16 mouse cellular contexts compared by ENCODE assay signal in the genomic region with DNA sequence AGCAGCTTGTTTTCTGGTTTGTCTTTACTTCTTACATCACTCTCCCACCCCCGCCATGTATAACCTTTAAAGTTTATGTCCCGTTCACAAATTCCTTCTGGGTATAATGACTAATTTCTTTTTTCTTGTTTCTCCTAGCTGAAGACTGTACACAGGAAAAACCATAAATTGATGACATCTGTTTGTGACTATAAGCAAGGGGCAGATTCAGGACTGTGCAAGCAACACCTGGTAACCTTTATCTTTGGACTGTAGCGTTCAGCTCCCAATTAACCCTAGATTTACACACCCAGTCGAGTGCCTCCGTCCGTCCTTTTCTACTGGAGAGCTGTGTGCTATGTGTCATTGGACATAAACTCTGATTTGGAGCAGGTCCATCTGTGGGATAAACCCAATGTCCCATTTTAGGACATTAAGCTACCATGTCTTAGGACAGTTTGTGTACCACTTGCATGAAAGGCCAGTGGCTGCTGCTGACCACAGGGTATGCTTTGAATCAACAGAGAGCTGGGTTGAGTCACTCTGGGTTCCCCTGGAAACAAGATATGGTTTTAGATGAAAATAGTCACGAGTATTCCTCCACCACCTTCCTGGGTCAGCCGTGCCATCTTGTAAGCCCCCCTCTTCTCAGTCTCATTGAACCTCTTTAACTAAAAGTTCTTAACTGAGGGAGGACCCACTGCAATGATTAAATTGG.
DNase-seq lines count a peak whose midpoint lies in the region; TF ChIP-seq lines count a peak whose summit lies in the region.
"Had no signal": no experiment of that assay in that cellular context is flagged by ENCODE, and none has a peak within 500 bp of the region (broad histone marks: within the 10 kb centered on the region; RNA-seq: fewer than 3 reads in every experiment).

No protein-coding gene starts in this region.

- no peak overlapping the region for H3K27ac ChIP-seq in CH12.LX (ENCODE audit: insufficient read depth, low read depth)
- peak overlapping the region; percentile 59; the same call in 1 of the 2 replicates for H3K27ac ChIP-seq in embryonic fibroblast, embryonic 13.5 days (ENCODE audit: insufficient read depth, low read length)
- no peak overlapping the region for H3K27ac ChIP-seq in forebrain, embryonic 10.5 days
- H3K27ac ChIP-seq: embryonic facial prominence, embryonic 12.5 days; forebrain, embryonic 13.5 days; heart, embryonic 13.5 days; hindbrain, embryonic 15.5 days had no signal

- H3K4me1 ChIP-seq in CH12.LX (ENCODE audit: control insufficient read depth in 1 of 2, insufficient read depth in 2 of 2) = peaks cover under 1 to 5% of the 10 kb centered on the region in 2 experiments; a peak in 2 of 4 replicates
- peaks cover 3% of the 10 kb centered on the region; the same call in 1 of the 2 replicates for H3K4me1 ChIP-seq in embryonic fibroblast, embryonic 13.5 days (ENCODE audit: control insufficient read depth, insufficient read depth, low read length)
- no peaks in the 10 kb centered on the region for H3K4me1 ChIP-seq in forebrain, embryonic 10.5 days
- H3K4me1 ChIP-seq: embryonic facial prominence, embryonic 12.5 days; forebrain, embryonic 13.5 days; heart, embryonic 13.5 days had no signal

- no peak for TF ChIP-seq EP300 in CH12.LX (IDR thresholded peaks at IDR 0.05; ENCODE audit: low read length)

- dilution Hi-C loops in CH12.LX (cut with MboI; ENCODE audit: extremely low pct_ligation_motif_present, extremely low pct_unique_long_range_greater_than_20kb, low sequenced_read_pairs) = no loop called here

- in situ Hi-C loops in CH12.LX (cut with MboI; ENCODE audit: low pct_ligation_motif_present, low pct_unique_long_range_greater_than_20kb, low sequenced_read_pairs) = no loop called here

- no peak for TF ChIP-seq POLR2A in CH12.LX (IDR thresholded peaks at IDR 0.05; ENCODE audit: low read depth, low read length)
- TF ChIP-seq POLR2A in embryonic fibroblast, embryonic 13.5 days (IDR thresholded peaks at IDR 0.05; ENCODE audit: low read depth, low read length) = no peak

- DNase-seq in testis, postnatal 10 days (ENCODE audit: low spot score) = peak; percentile 7
- DNase-seq in testis, postnatal 14 days (ENCODE audit: low spot score) = no peak
- DNase-seq in CH12.LX (ENCODE audit: extremely low read depth) = no peak
- DNase-seq in right cerebral cortex, postnatal 4 days = no peak
- DNase-seq in forebrain, embryonic 10.5 days (ENCODE audit: extremely low spot score, low spot score) = no peak
- DNase-seq: adrenal gland, postnatal 14 days; cerebellum, adult 18-20 months; cerebellum, adult 9-11 months; forebrain, postnatal 0 days; gastrocnemius, postnatal 14 days; heart, postnatal 36 days had no signal

- no peak for TF ChIP-seq CTCF in CH12.LX (conservative IDR thresholded peaks at IDR 0.05 in 1 of 2, IDR thresholded peaks at IDR 0.05 in 1 of 2; ENCODE audit: low read depth in 2 of 2, low read length in 2 of 2)
- no peak for TF ChIP-seq CTCF in embryonic fibroblast, embryonic 13.5 days (IDR thresholded peaks at IDR 0.05; ENCODE audit: borderline replicate concordance, insufficient read depth, low read length)

- H3K36me3 ChIP-seq in CH12.LX (replicated peaks in 1 of 2; ENCODE audit: control insufficient read depth in 1 of 2, insufficient read depth in 1 of 2, low read length in 1 of 2) = no peaks in the 10 kb centered on the region
- no peaks in the 10 kb centered on the region for H3K36me3 ChIP-seq in forebrain, embryonic 10.5 days (replicated peaks)
- H3K36me3 ChIP-seq: embryonic facial prominence, embryonic 12.5 days; heart, embryonic 13.5 days; hindbrain, embryonic 15.5 days had no signal

- no peaks in the 10 kb centered on the region for H3K9me3 ChIP-seq in CH12.LX (replicated peaks; ENCODE audit: low read length)
- no peaks in the 10 kb centered on the region for H3K9me3 ChIP-seq in forebrain, embryonic 10.5 days
- H3K9me3 ChIP-seq: embryonic facial prominence, embryonic 12.5 days; forebrain, embryonic 13.5 days; heart, embryonic 13.5 days; hindbrain, embryonic 15.5 days had no signal

- H3K79me2 ChIP-seq in CH12.LX (replicated peaks; ENCODE audit: control insufficient read depth, extremely low read depth, insufficient read depth, poor library complexity, severe bottlenecking) = no peaks in the 10 kb centered on the region

- H3K4me3 ChIP-seq in CH12.LX (replicated peaks in 1 of 3; ENCODE audit: low read depth in 2 of 3, low read length in 2 of 3, poor library complexity in 1 of 3) = no peak overlapping the region
- no peak overlapping the region for H3K4me3 ChIP-seq in embryonic fibroblast, embryonic 13.5 days (ENCODE audit: insufficient read depth, low read length)
- no peak overlapping the region for H3K4me3 ChIP-seq in forebrain, embryonic 10.5 days
- H3K4me3 ChIP-seq: embryonic facial prominence, embryonic 12.5 days; forebrain, embryonic 13.5 days; heart, embryonic 13.5 days; hindbrain, embryonic 15.5 days had no signal

- 75% methylated on average over 8 of the region's 8 CpGs for WGBS in forebrain, embryonic 10.5 days

- no peaks in the 10 kb centered on the region for H3K27me3 ChIP-seq in CH12.LX (replicated peaks)
- H3K27me3 ChIP-seq in forebrain, embryonic 10.5 days (ENCODE audit: poor library complexity, severe bottlenecking) = no peaks in the 10 kb centered on the region
- H3K27me3 ChIP-seq: forebrain, embryonic 13.5 days; heart, embryonic 13.5 days; hindbrain, embryonic 15.5 days had no signal

- no peak overlapping the region for H3K9ac ChIP-seq in CH12.LX (ENCODE audit: insufficient read depth, low read depth)
- H3K9ac ChIP-seq: embryonic facial prominence, embryonic 12.5 days; forebrain, embryonic 13.5 days; forebrain, postnatal 0 days; heart, embryonic 13.5 days; hindbrain, embryonic 15.5 days had no signal

- no peak overlapping the region for H3K4me2 ChIP-seq in CH12.LX (ENCODE audit: insufficient read depth, low read depth, poor library complexity, severe bottlenecking)
- H3K4me2 ChIP-seq: embryonic facial prominence, embryonic 12.5 days; forebrain, embryonic 13.5 days; heart, embryonic 13.5 days; hindbrain, embryonic 15.5 days had no signal

- TF ChIP-seq RAD21 in CH12.LX (IDR thresholded peaks at IDR 0.05; ENCODE audit: low read depth, low read length) = no peak

TF ChIP-seq in CH12.LX, 34 proteins besides CTCF, POLR2A, EP300 and RAD21:
- 0 out of 2 replicates have a peak, but pooled peaks have one; percentile 21 for TF ChIP-seq BHLHE40 (IDR thresholded peaks at IDR 0.05; ENCODE audit: low read depth, low read length)
- TF ChIP-seq E2F4 (IDR thresholded peaks at IDR 0.05; ENCODE audit: insufficient replicate concordance, low read depth, low read length) = no peak
TF ChIP-seq in CH12.LX: peak in this region for 1.
